Mouse (Mus musculus) hindbrain, embryonic 11.5 days (tissue): ENCODE results near the gene Erv3. TPM values are rescaled to one million over a fixed set of nuclear protein-coding genes. Genes with fewer than 3 reads are reported as not detected.

Source experiments
- ATAC-seq: fragments of 200-750 bp; cut with Nextera tagmentation; 2 replicates; pipeline ENCODE4 v1.8.0; 2017; ENCODE audit warnings: mild to moderate bottlenecking, moderate TSS enrichment, moderate library complexity; ENCODE audit not compliant: low FRiP score
- DNase-seq: peaks from one replicate; pipeline ENCODE4 v3.0.0-alpha.2; 2015; ENCODE audit warnings: low spot score
- H3K27ac ChIP-seq: fragments of 300-500 bp; sonication (generic); 2 replicates; pipeline ENCODE4 v1.5.1; 2014; ENCODE audit warnings: mild to moderate bottlenecking, low read depth, low read length
- H3K27me3 ChIP-seq: fragments of 300-500 bp; sonication (generic); 2 replicates; pipeline ENCODE4 v1.6.1; 2014; ENCODE audit warnings: mild to moderate bottlenecking, low read length, moderate library complexity, mixed read lengths; ENCODE audit not compliant: control insufficient read depth, insufficient read depth
- H3K36me3 ChIP-seq: fragments of 300-500 bp; sonication (generic); 2 replicates; pipeline ENCODE4 v1.6.1; 2014; ENCODE audit warnings: mild to moderate bottlenecking, low read length, moderate library complexity, mixed read lengths; ENCODE audit not compliant: control insufficient read depth, insufficient read depth
- H3K4me1 ChIP-seq: fragments of 300-500 bp; sonication (generic); replicated peaks from 2 replicates; pipeline ENCODE4 v1.6.1; 2014; ENCODE audit warnings: low read length, mixed read lengths; ENCODE audit not compliant: control insufficient read depth, insufficient read depth
- H3K4me2 ChIP-seq: fragments of 300-500 bp; sonication (generic); replicated peaks from 2 replicates; pipeline ENCODE4 v1.6.1; 2014; ENCODE audit warnings: mild to moderate bottlenecking, low read depth, low read length
- H3K4me3 ChIP-seq: fragments of 300-500 bp; sonication (generic); 2 replicates; pipeline ENCODE4 v1.5.1; 2014; ENCODE audit warnings: low read depth, low read length
- H3K9ac ChIP-seq: fragments of 300-500 bp; sonication (generic); 2 replicates; pipeline ENCODE4 v1.6.1; 2014; ENCODE audit warnings: low read depth, low read length
- H3K9me3 ChIP-seq: fragments of 300-500 bp; sonication (generic); 2 replicates; pipeline ENCODE4 v1.6.1; 2016; ENCODE audit warnings: low read length; ENCODE audit not compliant: control insufficient read depth
- WGBS: fragments of 180-500 bp; shearing (Covaris S2); extraction: QIAGEN DNeasy Blood & Tissue Kit; methylation state at CpG from one replicate; pipeline ENCODE4 v1.1.7; 2014; 5-methylcytosine and 5-hydroxymethylcytosine counted together
- polyA plus RNA-seq: library from polyadenylated mRNA; unstranded; fragments of >200 nt; fragmentation: Nextera tagmentation; extraction: Ambion mirVana; gene quantifications from 2 replicates; pipeline ENCODE4 v1.2.1, GENCODE M21; 2014

Erv3 gene
- polyA plus RNA-seq, 1 experiment from 2014 or later = not detected

DNA sequence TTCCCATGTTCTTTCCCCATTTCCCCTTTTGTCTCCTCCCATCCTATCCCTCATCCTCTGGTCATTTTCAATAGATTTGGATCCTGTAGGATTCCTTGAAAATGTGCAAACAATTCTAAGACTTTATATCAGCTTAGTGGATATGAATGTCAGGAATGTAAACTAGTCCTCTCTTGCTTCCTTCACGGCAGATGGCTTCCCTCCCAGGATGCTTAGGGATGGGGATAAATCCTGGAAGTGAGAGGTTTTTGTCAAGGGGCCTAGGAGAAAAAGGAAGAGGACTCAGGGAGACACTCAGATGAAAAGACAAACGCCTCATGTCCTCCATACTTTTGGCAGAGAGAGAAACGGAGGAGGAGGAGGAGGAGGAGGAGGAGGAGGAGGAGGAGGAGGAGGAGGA is 42.9 kb upstream of the Erv3 start:
- no peaks in the 10 kb centered on the region for H3K4me1 ChIP-seq
- H3K9me3 ChIP-seq = no peaks in the 10 kb centered on the region
- H3K27me3 ChIP-seq = no peaks in the 10 kb centered on the region
- no peak for ATAC-seq
- H3K27ac ChIP-seq = no peak overlapping the region
- DNase-seq = no peak
- no peaks in the 10 kb centered on the region for H3K36me3 ChIP-seq
- no peak overlapping the region for H3K4me2 ChIP-seq
- WGBS = 77% methylated on average over 2 of the region's 3 CpGs
- no peak overlapping the region for H3K4me3 ChIP-seq
- H3K9ac ChIP-seq = no peak overlapping the region

DNA sequence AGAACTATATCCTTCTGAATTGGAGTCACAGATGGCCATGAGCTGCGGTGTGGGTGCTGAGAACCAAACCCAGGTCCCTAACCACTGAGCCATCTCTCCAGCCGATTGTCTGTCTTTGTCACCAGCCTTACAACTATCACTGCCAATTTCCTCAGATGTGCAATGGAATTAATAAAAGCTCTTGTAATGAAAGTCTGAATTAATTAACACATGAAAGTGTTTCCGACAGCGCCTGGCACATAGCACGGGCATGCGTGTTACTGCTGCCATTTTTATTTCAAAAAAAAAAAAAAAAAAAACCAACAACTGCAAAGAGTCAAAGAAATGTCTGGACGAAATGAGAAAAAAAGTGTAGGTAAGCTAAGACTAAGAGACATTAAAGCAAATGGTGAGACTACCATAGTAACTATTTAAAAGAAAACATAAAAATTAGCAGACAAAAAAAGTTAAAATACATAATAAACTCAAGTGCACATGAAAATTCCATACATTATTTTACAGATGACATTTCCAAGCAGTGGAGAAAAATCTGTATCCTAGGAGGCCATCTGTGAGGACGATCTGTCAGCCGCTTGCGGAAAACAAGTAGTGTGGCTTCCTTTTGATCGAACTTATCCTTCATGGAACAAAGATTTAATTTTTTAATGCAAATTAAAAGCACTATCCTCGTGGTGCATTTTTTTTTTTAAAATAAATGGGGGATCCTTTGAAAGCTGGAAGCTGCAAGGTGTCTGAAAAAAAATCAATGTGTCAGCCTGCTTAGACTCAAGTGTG is 38.0 kb upstream of the Erv3 start:
- ATAC-seq (no peak), DNase-seq (no peak)
- no peak overlapping the region for H3K27ac ChIP-seq
- no peaks in the 10 kb centered on the region for H3K27me3 ChIP-seq
- 91% methylated on average over 12 of the region's 12 CpGs for WGBS
- no peaks in the 10 kb centered on the region for H3K4me1 ChIP-seq
- H3K36me3 ChIP-seq = no peaks in the 10 kb centered on the region
- H3K4me3 ChIP-seq = no peak overlapping the region
- no peak overlapping the region for H3K9ac ChIP-seq
- H3K4me2 ChIP-seq = no peak overlapping the region
- no peaks in the 10 kb centered on the region for H3K9me3 ChIP-seq

DNA sequence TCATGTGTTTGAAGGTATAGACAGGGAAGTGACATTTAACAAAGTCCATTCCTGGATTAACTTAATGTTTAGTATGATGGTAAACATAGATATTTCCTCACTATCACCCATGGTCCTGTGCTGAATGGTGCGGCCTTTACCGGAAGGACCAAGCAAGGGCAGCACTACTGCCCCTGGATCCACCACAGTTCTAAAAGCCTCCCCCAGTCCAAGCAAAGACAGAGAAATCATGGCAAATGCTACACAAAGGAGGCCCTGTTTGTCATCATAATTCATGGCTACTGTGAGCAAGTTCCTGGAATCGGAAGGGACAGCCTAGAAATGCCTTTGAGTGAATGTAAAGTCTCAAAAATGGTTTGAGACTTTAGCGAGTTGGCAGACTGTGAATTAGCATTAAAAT is 36.5 kb upstream of the Erv3 start:
- DNase-seq = no peak
- Histone ChIP-seq H3K4me3 (no peak overlapping the region), H3K9me3 (no peaks in the 10 kb centered on the region), H3K4me1 (no peaks in the 10 kb centered on the region), H3K4me2 (no peak overlapping the region), H3K36me3 (no peaks in the 10 kb centered on the region), H3K27me3 (no peaks in the 10 kb centered on the region), H3K27ac (no peak overlapping the region), H3K9ac (no peak overlapping the region)
- 93% methylated on average over 4 of the region's 4 CpGs for WGBS
- no peak for ATAC-seq

- WGBS = 86% methylated on average over 2 of the region's 2 CpGs
- ATAC-seq = no peak
- no peak for DNase-seq
Measured at GRCm38 (mm10) chr2:131895106-131895505, 35.6 kb upstream of the Erv3 start.

DNA sequence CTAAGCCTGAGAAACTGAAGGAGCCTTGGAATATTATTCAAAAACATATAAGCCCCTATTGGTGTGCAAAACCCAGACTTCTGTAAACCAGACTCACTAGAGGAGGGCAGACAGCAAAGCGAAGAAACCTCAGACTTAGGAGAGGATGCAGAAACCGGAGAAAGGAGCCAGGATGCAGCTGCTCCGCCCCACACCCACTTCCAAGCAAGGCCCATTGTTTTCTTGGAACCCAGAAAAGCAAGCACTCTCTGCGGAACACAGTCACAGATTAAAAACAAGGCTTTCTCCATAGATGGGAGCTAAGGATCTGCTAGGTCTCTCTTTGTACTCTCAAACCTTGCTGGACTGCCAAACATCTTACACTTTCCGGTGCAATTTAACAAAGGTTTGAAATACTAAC is 33.0 kb upstream of the Erv3 start:
- H3K9me3 ChIP-seq = no peaks in the 10 kb centered on the region
- no peak for DNase-seq
- WGBS = 30% methylated on average over 5 of the region's 5 CpGs
- H3K4me1 ChIP-seq = no peaks in the 10 kb centered on the region; the same call in 1 of the 2 replicates
- no peaks in the 10 kb centered on the region for H3K27me3 ChIP-seq
- H3K36me3 ChIP-seq = no peaks in the 10 kb centered on the region
- H3K9ac ChIP-seq = no peak overlapping the region
- no peak overlapping the region for H3K4me3 ChIP-seq
- no peak for ATAC-seq
- no peak overlapping the region for H3K27ac ChIP-seq
- H3K4me2 ChIP-seq = no peak overlapping the region

More at GRCm38 (mm10) chr2:131895106-131895505, 35.6 kb upstream of the Erv3 start:
- Histone ChIP-seq H3K4me3 (no peak overlapping the region), H3K9me3 (no peaks in the 10 kb centered on the region), H3K4me2 (no peak overlapping the region), H3K4me1 (no peaks in the 10 kb centered on the region), H3K36me3 (no peaks in the 10 kb centered on the region), H3K27ac (no peak overlapping the region), H3K27me3 (no peaks in the 10 kb centered on the region), H3K9ac (no peak overlapping the region)

GRCm38 (mm10) chr2:131888233-131888632 is 28.7 kb upstream of the Erv3 start:
- no peak overlapping the region for H3K4me3 ChIP-seq
- no peak overlapping the region for H3K9ac ChIP-seq
- 71% methylated on average over 7 of the region's 7 CpGs for WGBS
- H3K9me3 ChIP-seq = no peaks in the 10 kb centered on the region
- ATAC-seq = no peak
- H3K4me2 ChIP-seq = no peak overlapping the region
- no peak overlapping the region for H3K27ac ChIP-seq
- no peaks in the 10 kb centered on the region for H3K36me3 ChIP-seq
- no peaks in the 10 kb centered on the region for H3K27me3 ChIP-seq
- no peak for DNase-seq
- H3K4me1 ChIP-seq = no peaks in the 10 kb centered on the region; the same call in 1 of the 2 replicates

GRCm38 (mm10) chr2:131886503-131887160 is 27.1 kb upstream of the Erv3 start:
- no peak overlapping the region for H3K4me3 ChIP-seq
- no peak overlapping the region for H3K9ac ChIP-seq
- DNase-seq (no peak), ATAC-seq (no peak)
- H3K27ac ChIP-seq = no peak overlapping the region
- no peaks in the 10 kb centered on the region for H3K9me3 ChIP-seq
- no peaks in the 10 kb centered on the region for H3K36me3 ChIP-seq
- no peak overlapping the region for H3K4me2 ChIP-seq
- no peaks in the 10 kb centered on the region for H3K27me3 ChIP-seq
- peaks cover 3% of the 10 kb centered on the region; the same call in 1 of the 2 replicates for H3K4me1 ChIP-seq
- 90% methylated on average over 6 of the region's 6 CpGs for WGBS

DNA sequence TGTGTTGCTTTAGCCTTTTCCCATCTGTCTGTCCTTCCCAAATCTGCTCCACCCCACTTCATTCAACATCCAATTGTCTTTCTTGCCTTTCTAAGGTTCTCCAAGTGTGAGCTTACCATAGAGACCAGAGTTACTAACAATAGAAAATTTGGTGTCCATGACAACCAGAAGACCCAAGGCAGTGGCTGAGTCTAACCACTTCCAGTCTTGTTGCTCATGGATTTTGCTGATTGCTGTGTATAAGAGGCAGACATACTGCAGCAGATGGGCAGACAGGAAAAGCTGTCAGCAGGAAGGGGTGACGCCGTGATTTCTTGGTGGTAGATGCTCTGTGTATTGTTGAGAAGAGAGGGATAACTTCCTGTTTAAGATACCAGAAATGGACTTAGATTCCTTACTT is 23.6 kb upstream of the Erv3 start:
- H3K4me1 ChIP-seq = peaks cover 3% of the 10 kb centered on the region; the same call in 1 of the 2 replicates
- DNase-seq = no peak
- H3K9ac ChIP-seq = no peak overlapping the region
- no peaks in the 10 kb centered on the region for H3K27me3 ChIP-seq
- H3K9me3 ChIP-seq = no peaks in the 10 kb centered on the region
- no peak overlapping the region for H3K4me2 ChIP-seq
- WGBS = 50% methylated on average over 2 of the region's 2 CpGs
- no peaks in the 10 kb centered on the region for H3K36me3 ChIP-seq
- H3K27ac ChIP-seq = no peak overlapping the region
- no peak overlapping the region for H3K4me3 ChIP-seq
- 0 out of 2 replicates have a peak, but pooled peaks have one; percentile 19 for ATAC-seq

- DNase-seq (no peak), ATAC-seq (no peak)
- no peak overlapping the region for H3K4me2 ChIP-seq
Measured at GRCm38 (mm10) chr2:131881766-131882165, 22.2 kb upstream of the Erv3 start.

More at GRCm38 (mm10) chr2:131881766-131882165, 22.2 kb upstream of the Erv3 start:
- Histone ChIP-seq H3K36me3 (no peaks in the 10 kb centered on the region), H3K9ac (no peak overlapping the region), H3K27me3 (no peaks in the 10 kb centered on the region), H3K4me3 (no peak overlapping the region), H3K9me3 (no peaks in the 10 kb centered on the region), H3K4me1 (peaks cover 3% of the 10 kb centered on the region; the same call in 1 of the 2 replicates), H3K27ac (no peak overlapping the region)
- WGBS = 59% methylated on average over 4 of the region's 4 CpGs
